In the genomic region with DNA sequence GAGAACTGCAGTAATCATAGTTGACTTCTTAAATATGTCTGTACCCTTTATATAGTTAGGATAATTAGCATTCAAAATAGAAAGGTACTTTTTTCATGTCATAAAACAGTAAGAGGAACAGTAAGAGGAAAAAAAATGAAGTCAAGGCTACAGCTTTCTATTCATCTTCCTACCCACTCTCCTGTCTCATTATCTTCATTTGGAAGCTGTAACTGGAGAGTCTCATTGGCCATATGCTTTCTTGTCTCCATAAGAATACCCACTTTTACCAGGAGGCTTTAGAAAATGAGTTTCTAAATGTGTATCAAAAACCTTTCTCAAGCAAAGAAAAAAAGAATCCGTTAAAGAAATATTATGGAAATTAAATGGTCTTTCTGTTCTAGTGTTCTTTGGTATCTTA, we compare ENCODE assay signal across 17 mouse cellular contexts.
"Had no signal": no experiment of that assay in that cellular context is flagged by ENCODE, and none has a peak within 500 bp of the region (broad histone marks: within the 10 kb centered on the region; RNA-seq: fewer than 3 reads in every experiment).

No protein-coding gene starts in this region.

- ATAC-seq: hindbrain, postnatal 0 days; intestine, embryonic 16.5 days; liver, embryonic 12.5 days had no signal

- DNase-seq: gastrocnemius, postnatal 14 days; gastrocnemius, postnatal 36 days; heart, adult 11 months; heart, adult 2 months; heart, postnatal 14 days; heart, postnatal 36 days; kidney, adult 11 months; kidney, adult 2 months; kidney, adult 9 months; kidney, postnatal 14 days; kidney, postnatal 36 days; layer of hippocampus, adult 9-11 months; layer of hippocampus, postnatal 36 days; left cerebral cortex, postnatal 4 days had no signal
